Mouse (Mus musculus): ENCODE data around the gene Dhx16.

GRCm38 (mm10) chr17:35915538-35916296, 36.1 kb downstream of the Dhx16 start:
- TF ChIP-seq CTCF (IDR thresholded peaks at IDR 0.05; ENCODE audit: control insufficient read depth, insufficient read depth, insufficient replicate concordance, low read depth, low read length): no peak
- TF ChIP-seq POLR2A (IDR thresholded peaks at IDR 0.05; ENCODE audit: control insufficient read depth, low read depth, low read length): no peak
